Mouse (Mus musculus): ENCODE measurements around the gene Zfp991.
"Not testable (repeated sequence)": the region's sequence is repeated elsewhere in the genome, so short reads cannot be mapped to it uniquely, and the experiment has no call there.

DNA sequence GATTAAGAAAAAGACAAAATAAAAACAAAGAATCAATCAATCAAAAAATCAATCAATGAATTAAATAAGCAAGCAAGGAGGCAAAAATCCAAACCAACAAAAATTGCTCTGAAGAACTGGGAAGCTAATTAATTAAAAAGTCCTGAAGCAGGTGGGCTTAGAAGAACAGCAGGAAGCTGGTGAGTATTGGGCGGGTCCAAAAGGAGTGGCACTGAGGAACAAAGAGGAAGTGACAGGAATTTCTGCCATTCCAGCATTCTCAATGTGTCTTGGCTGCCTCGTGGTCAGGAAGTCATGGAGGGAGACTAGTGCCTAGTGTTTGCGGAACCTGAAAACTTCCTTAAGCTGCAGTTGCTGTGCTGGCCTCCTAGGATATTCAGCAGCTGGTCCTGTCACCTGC lies 98.2 kb downstream of the Zfp991 start:
- TF ChIP-seq CTCF, EP300 (IDR thresholded peaks at IDR 0.05; ENCODE audit: low read depth): not testable (repeated sequence)
